Mouse (Mus musculus): ENCODE results near the gene Mrpl17. TPM values are rescaled to one million over a fixed set of nuclear protein-coding genes. Genes with fewer than 3 reads are reported as not detected.

The Mrpl17 gene
- total RNA-seq, 2 experiments from 2014 or later, result 96.0 to 96.7 TPM

DNA sequence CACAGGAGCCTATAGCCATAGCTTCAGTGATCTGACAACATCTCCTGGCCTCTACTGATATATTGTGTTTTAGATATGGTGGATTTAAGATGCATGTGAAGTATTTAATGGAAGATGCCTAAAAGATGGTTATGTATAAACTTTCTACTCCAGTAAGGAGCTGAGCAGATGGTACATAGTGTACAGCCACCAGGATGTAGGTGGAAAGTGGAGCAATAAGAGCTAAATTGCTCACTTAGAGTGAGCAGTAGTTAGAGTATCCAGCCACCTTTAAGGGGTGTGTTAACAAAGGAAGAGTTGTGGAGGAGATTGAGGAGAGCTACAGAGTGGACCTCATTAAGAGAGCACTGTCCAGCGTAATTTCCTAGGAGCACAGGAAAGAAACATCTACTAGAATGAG, 19.8 kb downstream of the Mrpl17 start:
- no peak for DNase-seq
- intact Hi-C loops (cut with DNase I), result no loop called here

DNA sequence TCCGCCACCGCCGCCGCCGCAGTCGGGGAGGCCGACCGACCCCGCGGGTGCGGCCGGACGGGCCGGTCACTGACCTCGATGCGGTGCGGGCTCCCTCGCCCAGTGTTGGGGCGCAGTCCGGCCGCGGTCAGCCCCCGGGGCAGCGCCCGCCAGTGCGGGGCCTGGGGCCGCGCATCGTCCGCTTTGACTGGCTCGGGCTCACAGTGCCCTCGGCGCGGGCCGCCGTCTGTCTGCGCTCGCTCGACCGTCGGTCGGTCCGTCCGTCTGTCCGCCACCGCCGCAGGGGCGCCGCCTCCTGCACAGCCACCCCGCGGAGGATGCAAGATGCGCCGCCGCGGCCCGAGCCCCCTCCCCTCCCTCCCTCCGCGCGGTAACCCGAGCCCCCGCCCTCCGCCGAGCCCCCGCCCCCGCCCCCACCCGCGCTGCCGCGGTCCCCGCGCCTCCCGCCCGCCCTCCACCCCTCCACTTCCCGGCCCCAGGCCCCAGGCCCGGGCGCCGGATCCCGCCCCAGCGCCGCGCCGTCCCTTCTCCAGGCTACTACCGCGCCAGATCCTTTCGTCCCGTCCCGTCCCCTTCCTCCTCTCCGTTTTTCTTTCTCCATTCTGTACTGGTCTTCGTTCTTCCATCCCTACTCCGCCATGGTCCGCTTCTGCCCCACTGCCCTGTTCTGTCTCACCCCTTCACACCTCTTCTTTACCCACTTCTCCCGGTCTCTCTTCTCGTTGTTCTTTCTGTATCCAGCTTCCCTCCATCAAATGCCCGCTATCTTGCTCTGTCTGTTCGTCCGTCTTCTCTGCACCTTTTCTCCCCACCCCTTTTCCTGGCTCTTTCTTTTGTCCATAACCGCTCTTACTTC, 23.4 kb downstream of the Mrpl17 start, which contains the start of gene Dchs1:
Dchs1 (minus strand) TSS at position 370 of the 856 bp plus-strand sequence.
- DNase-seq, result peak; percentile 50 to 65
- intact Hi-C loops (cut with DNase I), result no loop called here

DNA sequence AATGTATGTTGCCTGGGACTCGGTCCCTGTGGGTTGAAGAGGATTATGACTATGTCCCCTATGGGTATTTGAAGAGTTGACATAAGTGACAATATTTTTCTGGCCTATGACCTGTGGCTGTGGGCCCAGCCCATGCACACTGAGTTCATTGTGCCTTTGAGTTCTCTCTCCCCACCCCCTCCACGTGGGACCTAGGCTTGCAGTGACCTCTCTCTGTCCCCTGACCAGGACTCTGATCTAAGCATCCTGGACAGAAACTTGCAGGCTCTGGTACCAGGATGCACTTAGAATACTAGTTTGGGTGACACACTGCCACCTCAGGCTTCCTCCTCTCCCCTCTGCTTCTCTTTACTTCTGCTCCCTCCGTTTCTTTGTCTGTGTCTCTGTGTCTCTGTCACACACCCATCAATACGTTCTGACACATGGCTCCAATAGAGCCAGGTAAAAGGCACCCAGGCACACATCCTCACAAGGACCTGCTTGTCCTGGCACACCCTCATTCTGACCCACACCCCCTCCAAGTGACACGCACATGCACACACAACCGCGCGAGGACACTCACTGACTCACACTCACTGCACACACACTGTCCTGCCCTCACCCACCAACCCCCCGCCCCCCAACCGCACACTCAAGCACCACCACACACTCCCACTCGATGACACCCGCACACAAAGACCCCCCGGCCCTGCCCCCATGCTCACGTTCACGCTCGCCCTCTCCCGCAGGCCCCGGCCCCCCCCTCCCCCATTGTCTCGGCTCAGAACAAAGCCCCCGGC, 24.2 kb downstream of the Mrpl17 start:
- no peak for DNase-seq
- intact Hi-C loops (cut with DNase I), result no loop called here

DNA sequence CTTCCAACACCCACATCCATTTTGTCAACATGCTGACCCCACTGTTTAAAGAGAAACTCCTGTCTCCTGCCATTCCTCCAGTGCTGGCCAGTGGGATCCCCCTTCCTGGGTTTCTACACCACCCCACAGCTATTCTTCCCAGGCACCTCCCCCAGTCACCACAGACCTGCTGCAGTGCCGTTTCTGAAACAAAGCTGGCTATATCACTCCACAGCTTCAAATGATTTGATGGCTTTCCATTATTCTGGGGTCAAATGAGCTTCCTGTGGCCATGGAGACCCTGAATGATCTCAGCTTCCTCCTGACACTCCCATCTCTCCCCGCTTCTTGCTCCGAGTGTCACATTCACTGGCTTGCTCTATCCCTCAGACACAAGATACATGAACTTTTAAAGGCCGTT, 26.3 kb downstream of the Mrpl17 start:
- DNase-seq, result no peak

DNA sequence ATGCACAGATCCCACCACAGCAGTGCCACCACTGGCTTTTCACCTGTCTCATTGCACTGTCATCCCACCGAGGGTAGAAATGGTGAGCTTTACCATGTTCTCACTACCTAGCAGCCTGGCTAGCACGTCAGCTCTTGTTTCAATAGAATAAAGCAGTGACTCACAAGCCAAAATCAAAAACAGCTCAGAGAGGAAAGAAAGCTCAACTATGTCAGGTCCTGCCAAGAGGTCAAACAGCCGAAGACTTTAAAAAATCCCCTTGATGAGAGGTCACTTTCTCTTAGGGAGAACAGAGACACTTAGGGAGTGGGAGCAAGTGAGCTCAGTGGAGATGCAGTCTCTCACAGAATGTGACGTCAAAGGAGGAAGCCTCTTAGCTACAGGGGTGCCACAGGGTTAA, 27.0 kb downstream of the Mrpl17 start:
- no peak for DNase-seq
- intact Hi-C loops (cut with DNase I), result no loop called here

More for the DNA sequence above, 26.3 kb downstream of the Mrpl17 start:
- intact Hi-C loops (cut with DNase I), result no loop called here

DNA sequence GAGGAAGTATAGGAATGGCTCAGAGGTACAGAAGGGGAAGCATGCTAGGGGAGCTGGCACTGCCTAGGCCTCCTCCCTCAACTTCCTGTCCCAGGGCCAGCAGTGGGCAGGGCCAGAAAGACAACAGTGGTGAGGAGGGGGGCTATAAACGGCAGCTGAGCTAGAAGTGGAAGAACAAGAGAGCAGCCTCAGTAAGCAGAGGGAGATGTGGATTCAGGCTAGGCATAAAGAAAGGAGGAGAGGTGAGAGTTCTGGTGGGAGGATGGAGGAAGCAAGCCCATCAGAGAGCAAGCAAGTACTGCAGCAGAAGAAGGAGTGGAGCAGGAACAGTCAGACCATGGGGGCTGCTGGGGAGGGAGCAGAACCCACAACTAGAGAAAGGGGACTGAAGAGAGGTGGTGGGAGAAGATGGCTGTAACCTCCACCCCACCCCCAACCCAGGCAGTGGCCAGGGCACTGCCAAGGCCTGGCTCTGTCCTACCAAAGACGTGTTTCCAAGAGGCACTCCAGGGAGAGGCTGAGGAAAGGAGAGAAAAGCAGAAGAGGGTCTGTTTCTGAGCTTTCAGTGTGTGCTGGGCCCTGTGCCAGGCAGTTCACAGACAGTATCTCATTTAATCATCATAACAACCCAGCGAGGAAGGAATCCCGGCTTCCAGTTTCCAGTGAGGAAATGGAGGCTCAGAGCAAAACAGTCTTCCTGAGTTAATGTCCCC, 32.2 kb downstream of the Mrpl17 start:
- peak; percentile 47 to 64 for DNase-seq
- intact Hi-C loops (cut with DNase I), result no loop called here

DNA sequence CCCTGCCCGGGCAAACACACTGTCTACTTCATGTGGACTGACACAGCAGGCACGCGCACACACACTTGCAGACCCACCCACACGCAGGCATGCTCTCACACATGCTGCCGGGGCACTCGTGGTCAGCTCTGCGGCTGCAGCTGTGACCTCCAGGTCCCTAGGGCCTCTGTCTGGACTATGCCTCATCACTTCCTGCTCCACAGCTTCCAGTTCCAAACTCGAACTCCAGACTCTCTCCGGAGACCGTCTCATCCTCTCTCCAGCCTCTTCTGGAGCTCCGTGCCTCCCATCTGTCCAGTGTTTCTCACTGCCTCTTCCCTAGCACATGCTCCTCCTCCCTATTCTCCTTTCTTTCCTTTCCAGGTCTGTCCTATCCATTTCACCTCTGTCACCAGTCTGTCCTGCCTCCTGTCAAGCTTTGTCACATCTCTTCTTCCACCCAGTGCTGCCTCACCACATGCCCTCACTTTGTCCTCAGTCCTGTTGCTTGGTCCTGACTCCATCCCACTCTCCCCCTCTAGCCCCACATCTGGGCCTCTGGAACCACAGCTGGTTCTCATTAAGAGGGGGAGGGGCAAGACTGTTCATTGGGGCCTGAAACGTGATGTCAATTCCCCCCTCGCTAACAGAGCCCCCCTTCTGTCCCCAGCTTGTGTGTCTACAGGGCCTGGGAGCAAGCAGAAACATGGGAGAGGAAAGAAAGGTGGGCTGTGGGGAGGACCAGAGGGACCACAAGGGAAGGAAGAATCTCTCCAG, 32.9 kb downstream of the Mrpl17 start:
- DNase-seq, result peak; percentile 71 to 78
- intact Hi-C loops (cut with DNase I), result no loop called here

DNA sequence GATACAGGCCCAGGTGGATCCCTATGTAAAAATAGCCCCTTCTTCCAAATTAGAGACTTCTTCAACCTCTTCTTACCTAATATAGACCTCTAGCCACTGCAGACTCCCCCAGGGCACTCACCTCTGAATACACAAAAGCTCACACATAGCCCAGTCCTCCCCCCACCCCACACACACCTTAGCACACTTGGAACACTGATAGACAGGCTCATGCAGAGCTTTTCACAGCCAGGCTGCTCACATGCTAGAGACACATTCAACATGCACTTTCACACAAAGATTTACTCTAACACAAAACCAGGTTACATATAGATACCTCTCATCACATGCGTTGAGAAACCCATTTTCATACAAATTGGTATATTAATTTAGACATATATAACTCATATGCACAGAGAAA, 33.6 kb downstream of the Mrpl17 start:
- intact Hi-C loops (cut with DNase I), result no loop called here
- DNase-seq, result no peak

DNA sequence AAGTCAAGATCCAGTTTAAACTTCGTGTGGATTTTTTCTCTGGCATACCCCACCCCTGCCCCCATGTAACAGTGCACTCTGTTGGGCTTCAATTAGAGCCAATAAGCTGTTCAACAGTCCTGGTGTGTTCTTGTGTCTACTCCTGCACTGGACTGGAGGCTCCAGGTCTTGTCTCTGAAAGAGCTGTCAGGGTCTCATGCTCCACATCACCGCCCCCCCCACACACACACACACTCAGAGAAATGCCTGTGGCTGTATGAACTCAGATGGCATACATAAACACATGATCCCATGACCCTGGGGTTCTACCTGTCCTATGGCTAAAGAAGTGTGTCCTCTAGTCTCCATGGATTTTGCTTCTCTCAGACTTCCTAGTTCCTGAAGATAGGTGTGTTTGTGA, 34.9 kb downstream of the Mrpl17 start:
- no peak for DNase-seq
- intact Hi-C loops (cut with DNase I), result no loop called here

DNA sequence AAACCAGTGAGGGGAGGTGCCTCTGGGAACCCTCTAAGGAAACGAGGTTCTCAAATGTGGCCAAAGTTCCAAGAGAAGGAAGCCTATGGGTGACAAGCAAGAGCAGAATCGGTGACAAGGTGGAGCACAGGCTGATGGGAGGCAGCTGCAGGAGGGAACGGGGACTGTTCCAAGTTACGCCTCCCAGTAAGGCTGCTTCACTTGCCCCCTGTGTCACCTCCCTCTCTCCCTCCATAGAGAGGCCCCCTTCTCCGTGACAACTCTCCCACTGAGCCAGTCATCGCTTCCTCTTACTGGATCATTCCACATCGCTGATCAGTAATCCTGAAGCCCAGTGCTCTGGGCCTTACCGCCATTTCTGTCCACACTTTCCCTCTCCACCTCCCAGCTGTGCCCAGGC, 36.2 kb downstream of the Mrpl17 start:
- intact Hi-C loops (cut with DNase I), result loop anchor here (5.0 kb wide), 1 partner anchor 33 kb away; no protein-coding TSS in a partner anchor
- DNase-seq, result no peak

DNA sequence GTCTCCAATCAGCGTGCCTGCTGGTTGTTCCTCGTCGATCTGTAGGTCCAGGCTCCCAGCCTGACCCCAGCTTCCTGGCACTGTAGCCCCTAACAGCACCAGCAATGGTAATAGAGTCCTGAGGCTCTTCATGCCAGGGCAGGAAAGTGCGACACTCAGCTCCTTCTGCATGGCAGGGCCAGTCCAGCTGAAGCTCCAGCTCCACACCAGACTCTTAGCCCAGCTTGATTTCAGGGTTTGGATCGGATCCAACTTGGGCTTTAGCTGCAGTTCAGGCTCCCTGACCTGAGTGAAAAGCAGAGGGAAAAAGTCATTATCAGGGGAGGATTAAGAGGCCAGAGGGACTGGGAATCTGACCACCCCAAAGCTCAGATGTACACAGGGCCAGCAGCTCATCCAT, 37.9 kb downstream of the Mrpl17 start:
- intact Hi-C loops (cut with DNase I), result loop anchor here (5.0 kb wide), 1 partner anchor 34 kb away; no protein-coding TSS in a partner anchor

DNA sequence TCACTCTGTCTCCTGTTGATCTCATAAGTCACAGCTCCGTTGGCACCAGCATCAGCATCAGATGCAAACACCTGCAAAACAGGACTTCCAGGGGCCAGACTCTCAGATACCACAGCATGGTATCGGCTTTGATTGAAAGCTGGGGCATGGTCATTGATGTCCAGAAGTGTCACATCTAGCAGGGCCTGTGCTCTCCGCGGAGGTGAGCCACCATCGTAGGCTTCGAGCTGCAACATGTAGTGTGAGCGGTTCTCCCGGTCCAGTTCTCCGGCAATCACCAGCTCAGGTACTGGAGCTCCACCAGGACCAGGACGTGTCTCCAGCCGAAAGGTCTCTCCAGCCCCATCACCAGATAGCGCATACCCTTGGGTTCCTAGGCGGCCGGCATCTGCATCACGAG, 38.6 kb downstream of the Mrpl17 start:
- intact Hi-C loops (cut with DNase I), result loop anchor here (5.0 kb wide), 1 partner anchor 35 kb away; no protein-coding TSS in a partner anchor
- no peak for DNase-seq

More for the DNA sequence above, 37.9 kb downstream of the Mrpl17 start:
- DNase-seq, result no peak

DNA sequence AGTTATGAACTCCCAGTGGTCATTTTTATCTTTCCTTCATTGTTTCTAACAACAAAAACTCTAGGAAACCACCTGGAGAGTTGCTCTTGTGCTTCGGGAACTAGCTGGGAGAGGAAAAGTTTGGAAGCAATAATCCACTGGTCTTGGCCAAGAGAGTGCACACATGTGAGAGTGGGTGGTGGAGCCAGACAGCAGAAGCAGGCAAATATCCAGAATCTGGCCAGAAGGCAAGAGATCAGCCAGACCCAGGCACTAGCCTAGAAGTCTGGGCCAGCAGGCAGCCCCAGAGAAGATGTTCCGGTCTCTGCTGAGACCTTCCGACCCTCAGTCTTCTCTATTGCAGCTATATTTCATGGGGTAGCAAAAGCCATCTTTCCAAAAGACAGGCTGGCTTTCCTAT, 40.9 kb downstream of the Mrpl17 start:
- no peak for DNase-seq
- intact Hi-C loops (cut with DNase I), result loop anchor here (5.0 kb wide), 1 partner anchor 37 kb away; no protein-coding TSS in a partner anchor

DNA sequence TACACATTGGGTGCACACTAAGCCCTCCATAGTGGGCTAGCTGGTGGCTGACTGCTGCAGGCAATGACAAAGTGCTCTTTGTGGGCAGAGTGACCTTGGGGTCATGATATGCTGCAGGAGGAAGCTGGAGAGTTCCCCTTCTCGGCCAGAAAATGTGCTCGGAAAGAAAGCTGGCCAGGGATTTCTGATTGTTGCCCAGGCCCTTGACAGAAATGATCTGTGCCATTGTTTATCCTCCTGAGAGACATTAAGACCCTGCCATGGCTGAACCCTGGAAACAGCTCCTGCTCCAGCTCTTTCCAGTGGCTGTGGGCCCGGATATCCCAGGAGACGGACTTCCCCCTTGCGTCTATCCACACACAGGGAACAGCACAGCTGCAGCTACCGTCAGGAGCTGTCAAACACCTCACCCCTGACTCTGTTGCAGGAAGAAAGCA, 43.2 kb downstream of the Mrpl17 start:
- intact Hi-C loops (cut with DNase I), result no loop called here
- DNase-seq, result no peak

DNA sequence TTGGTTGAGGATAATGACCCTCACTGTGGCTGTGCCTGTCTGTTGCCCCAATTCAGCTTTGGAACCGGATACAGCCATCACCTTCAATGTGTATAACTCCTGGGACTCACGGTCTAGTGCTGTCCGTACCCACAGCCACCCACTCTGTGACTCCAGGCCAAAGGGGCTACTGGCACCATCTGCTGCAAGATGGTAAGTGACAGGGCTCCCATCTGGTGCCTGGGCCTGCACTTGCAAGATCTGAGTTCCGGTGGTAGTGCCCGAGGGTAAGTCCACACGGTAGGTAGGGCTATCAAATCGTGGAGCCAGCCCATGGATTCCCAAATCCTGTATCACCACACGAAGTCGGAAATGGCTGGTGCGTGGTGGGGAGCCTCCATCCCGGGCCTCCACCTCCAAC, 46.6 kb downstream of the Mrpl17 start:
- intact Hi-C loops (cut with DNase I), result no loop called here

DNA sequence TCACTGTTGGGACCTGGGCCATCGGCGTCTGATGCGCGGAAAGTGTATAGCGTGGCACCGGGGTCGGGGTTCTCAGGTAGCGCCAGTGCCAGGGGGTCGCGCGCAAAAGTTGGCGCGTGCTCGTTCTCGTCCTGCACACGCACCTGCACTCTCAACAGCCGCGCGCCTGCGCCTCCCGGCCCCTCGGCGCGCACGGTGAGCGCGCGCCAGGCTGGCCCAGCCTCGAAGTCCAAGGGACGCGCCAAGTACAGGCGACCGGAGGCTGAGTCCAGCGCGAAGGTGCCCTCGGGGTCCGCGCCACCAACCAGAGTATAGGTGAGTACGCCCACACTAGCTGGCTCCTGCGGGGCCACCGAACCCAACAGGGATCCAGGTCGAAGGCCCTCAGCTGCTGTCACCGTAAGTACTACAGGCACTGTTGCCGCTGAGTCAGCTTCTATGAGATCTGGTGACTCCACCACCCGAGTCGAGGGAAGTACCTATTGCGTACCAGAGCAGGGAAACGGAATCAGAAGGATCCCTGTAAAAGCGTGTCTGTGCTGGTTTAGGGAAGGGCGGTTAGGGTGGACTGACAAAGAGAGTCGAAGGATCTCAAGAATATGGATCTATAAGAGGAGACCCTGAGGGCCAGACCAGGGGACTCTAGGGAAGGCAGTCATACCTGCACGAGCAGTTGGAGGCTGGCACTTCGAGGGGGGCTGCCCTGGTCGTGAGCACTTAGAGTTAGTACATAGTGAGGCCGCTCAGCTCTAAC, 48.2 kb downstream of the Mrpl17 start:
- intact Hi-C loops (cut with DNase I), result no loop called here
- no peak for DNase-seq

More for the DNA sequence above, 46.6 kb downstream of the Mrpl17 start:
- no peak for DNase-seq

DNA sequence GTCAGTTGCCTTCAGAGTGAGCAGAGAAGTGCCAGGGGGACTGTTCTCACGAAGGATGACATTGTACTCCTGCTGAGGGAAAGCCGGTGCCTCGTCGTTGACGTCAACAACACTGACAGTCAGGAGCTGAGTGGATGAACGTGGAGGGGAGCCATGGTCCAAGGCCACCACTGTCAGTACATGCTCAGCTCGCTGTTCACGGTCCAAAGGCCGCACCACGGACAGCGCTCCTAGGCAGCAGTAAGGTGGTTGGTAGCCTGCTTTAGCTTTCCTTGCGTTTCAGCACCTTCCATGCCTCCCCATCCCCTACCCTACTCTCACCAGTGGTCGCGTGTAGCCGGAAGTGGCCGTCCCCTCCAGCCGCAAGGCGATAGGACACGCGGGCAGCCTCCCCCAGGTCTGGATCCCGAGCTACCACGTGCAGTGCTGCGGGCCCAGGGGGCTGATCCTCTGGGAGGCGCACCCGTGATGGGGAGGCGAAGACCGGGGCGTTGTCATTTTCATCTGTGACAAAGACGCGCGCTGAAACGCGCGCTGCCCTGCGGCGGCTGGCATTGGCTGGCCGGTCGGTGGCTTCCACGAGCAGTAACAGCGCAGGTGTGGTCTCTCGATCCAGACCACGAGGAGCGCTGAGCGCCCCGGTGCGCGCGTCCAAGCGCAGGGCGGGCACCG, 49.0 kb downstream of the Mrpl17 start:
- DNase-seq, result no peak
- intact Hi-C loops (cut with DNase I), result no loop called here

DNA sequence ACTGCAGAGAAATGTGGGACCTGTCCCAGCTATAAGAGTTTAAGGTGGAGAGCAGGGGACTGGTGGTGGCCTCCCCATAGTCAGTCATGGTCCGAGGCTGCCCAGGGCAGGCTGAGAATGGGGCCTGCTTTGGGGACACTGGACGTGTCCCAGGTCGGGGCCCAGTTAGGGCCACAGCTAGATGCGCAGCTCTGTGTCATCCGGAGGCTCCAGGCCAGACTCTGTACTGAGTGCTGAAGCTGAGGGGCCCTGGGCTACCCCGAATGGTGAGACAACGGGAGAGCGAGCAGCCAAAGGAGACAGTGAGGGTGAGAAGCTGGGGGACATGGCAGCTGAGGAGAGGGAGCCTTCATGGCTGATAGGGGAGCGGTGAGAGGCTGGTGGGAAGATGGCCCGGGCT, 57.6 kb downstream of the Mrpl17 start:
- intact Hi-C loops (cut with DNase I), result loop anchor here (5.0 kb wide), 1 partner anchor 44 kb away; no protein-coding TSS in a partner anchor
- no peak for DNase-seq
